Mouse (Mus musculus) liver, embryonic 18 days (tissue): ENCODE measurements around the gene Ralgapa1. TPM values are rescaled to one million over a fixed set of nuclear protein-coding genes. Genes with fewer than 3 reads are reported as not detected.

Experiments used
- polyA plus RNA-seq: library from polyadenylated mRNA; depleted of rRNA; stranded (reverse); fragments of >200 nt; gene quantifications from 2 replicates; pipeline ENCODE4 v1.2.3, GENCODE M21; 2012; rRNA removed

Gene Ralgapa1
- polyA plus RNA-seq, result 8.2 and 8.7 TPM in 2 replicates

GRCm38 (mm10) chr12:55820661-55821314 is at the start of gene Ralgapa1:
Gene Ralgapa1 (minus strand): TSS chr12:55821167.

DNA sequence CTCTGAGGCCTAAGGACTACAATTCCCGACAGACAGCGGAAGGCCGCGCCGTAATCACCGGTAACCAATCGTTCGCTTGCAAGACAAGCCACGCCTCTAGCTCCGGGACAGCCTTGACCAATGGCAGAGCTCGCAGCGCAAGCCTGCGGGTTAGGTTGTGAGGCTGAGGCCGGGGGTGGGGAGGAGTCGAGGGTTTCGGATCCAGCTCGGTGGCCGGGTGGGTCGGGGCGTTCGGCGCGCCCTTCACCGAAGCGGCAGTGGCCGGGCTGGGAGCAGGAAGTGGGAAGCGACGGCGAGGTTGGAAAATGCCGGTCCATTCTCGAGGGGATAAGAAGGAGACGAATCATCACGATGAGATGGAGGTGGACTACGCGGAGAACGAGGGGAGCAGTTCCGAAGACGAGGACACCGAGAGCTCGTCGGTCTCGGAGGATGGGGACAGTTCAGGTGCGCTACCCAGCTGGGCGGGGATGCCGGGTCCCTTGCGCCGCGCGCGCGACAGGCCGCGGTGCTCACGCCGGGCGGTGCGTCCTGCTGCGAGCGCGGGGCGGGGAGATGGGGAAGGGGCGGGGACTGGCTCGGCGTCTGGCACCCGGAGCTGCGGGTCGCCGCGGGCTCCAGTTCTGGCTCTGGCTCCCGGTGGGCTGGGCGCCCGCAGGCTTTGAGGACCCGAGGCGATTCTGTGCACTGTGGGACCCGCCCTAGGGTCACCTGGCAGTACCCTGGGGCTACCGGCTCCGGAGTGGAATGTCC is 15.4 kb upstream of the Ralgapa1 start, which contains the start of gene Brms1l:
TSS of gene Brms1l (plus strand) at position 126 of the 753 bp plus-strand sequence.

DNA sequence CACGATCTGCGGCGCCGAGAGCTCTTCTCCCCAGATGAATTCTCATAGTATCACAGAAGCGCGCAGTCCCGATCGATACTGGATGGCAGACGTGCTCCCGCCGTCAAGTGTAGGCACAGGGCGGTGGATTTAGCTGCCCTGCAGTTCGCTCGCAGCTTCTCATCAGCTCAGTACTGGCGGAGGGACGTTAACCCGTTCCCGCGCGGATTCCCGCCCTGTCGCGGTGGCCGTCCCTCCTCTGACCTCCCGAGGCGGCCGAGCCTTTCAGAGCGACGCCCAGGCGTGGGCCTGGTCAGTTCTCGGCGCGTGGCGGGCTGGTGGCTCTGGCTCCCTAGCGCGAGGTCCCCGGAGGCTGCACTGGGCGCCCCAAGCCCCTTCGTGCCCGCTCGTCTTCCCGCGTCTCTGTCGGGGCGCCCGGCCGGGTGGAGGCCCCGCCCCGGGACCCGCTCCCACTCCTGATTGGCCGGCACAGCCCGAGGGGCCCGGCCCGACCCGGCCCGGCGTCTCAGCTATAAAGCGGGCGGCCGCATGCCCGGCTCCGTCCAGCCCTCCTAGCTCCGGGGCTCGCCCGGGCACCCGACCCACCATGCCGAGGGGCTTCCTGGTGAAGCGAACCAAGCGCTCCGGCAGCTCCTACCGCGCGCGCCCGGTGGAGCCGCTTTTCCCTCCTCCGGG is 221.9 kb downstream of the Ralgapa1 start, which contains the start of gene Insm2:
TSS of gene Insm2 (plus strand) at position 541 of the 675 bp plus-strand sequence.

DNA sequence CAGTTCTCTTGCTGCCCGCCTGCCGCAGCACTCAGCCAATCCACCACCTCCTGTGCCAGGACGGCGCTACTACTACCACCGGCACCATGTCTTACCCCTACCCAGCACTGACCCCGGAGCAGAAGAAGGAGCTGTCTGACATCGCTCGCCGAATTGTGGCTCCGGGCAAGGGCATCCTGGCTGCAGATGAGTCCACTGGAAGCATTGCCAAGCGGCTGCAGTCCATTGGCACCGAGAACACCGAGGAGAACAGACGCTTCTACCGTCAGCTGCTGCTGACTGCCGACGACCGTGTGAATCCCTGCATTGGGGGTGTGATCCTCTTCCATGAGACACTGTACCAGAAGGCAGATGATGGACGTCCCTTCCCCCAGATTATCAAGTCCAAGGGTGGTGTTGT is 255.8 kb downstream of the Ralgapa1 start, which contains the start of gene Aldoart2:
TSS of gene Aldoart2 (plus strand) at position 34 of the 400 bp plus-strand sequence.

Other genes with a start within 250 kb of the Ralgapa1 start
- gene Insm2, start 221.7 kb downstream of the Ralgapa1 start, polyA plus RNA-seq, result not detected in 2 replicates
- 9.5 and 11.7 TPM in 2 replicates for gene Brms1l, start 15.2 kb upstream of the Ralgapa1 start, polyA plus RNA-seq